Mouse (Mus musculus) heart, postnatal 0 days (tissue): ENCODE measurements around the gene Itm2a. TPM values are rescaled to one million over a fixed set of nuclear protein-coding genes. Genes with fewer than 3 reads are reported as not detected.

Experiments
- ATAC-seq: fragments of 200-750 bp; cut with Nextera tagmentation; 2 replicates; pipeline ENCODE4 v1.8.0; 2017; ENCODE audit warnings: low read depth, moderate number of reproducible peaks, moderate library complexity; ENCODE audit not compliant: insufficient read depth
- DNase-seq: peaks from one replicate; pipeline ENCODE4 v3.0.0-alpha.2; 2016; ENCODE audit warnings: low spot score
- H3K27ac ChIP-seq: fragments of 300-500 bp; sonication (generic); 2 replicates; pipeline ENCODE4 v1.5.1; 2014; ENCODE audit warnings: low read depth, mild to moderate bottlenecking
- H3K27me3 ChIP-seq: fragments of 300-500 bp; sonication (generic); 2 replicates; pipeline ENCODE4 v1.6.1; 2014; ENCODE audit warnings: low read length, mixed read lengths; ENCODE audit not compliant: control insufficient read depth, insufficient read depth
- H3K36me3 ChIP-seq: fragments of 300-500 bp; sonication (generic); replicated peaks from 2 replicates; pipeline ENCODE4 v1.6.1; 2014; ENCODE audit warnings: low read length, mixed read lengths; ENCODE audit not compliant: control insufficient read depth, insufficient read depth
- H3K4me1 ChIP-seq: fragments of 300-500 bp; sonication (generic); 2 replicates; pipeline ENCODE4 v1.6.1; 2014; ENCODE audit warnings: antibody characterized with exemption; ENCODE audit not compliant: control insufficient read depth, insufficient read depth
- H3K4me2 ChIP-seq: fragments of 300-500 bp; sonication (generic); 2 replicates; pipeline ENCODE4 v1.6.1; 2014; ENCODE audit warnings: low read depth, mild to moderate bottlenecking, low read length, moderate library complexity
- H3K4me3 ChIP-seq: fragments of 300-500 bp; sonication (generic); 2 replicates; pipeline ENCODE4 v1.5.1; 2014; ENCODE audit warnings: low read depth, low read length
- H3K9ac ChIP-seq: fragments of 300-500 bp; sonication (generic); replicated peaks from 2 replicates; pipeline ENCODE4 v1.6.1; 2014; ENCODE audit warnings: low read depth, low read length, mixed read lengths
- H3K9me3 ChIP-seq: fragments of 300-500 bp; sonication (generic); replicated peaks from 2 replicates; pipeline ENCODE4 v1.6.1; 2016; ENCODE audit warnings: low read length; ENCODE audit not compliant: control insufficient read depth
- CTCF ChIP-seq: IDR thresholded peaks from 2 replicates; pipeline ENCODE4 v1.5.1; 2016; ENCODE audit warnings: antibody characterized with exemption, control low read depth, low read depth
- EP300 ChIP-seq: IDR thresholded peaks from 2 replicates; pipeline ENCODE4 v1.6.1; 2016; ENCODE audit warnings: antibody characterized with exemption, low read depth
- WGBS: fragments of 180-500 bp; shearing (Covaris S2); extraction: QIAGEN DNeasy Blood & Tissue Kit; methylation state at CpG from one replicate; pipeline ENCODE4 v1.1.7; 2014; 5-methylcytosine and 5-hydroxymethylcytosine counted together
- polyA plus RNA-seq: library from polyadenylated mRNA; unstranded; fragments of >200 nt; fragmentation: Nextera tagmentation; extraction: Ambion mirVana; gene quantifications from 2 replicates; pipeline ENCODE4 v1.2.1, GENCODE M21; 2015
- total RNA-seq: library from RNA; depleted of rRNA; stranded (reverse); fragments of >200 nt; gene quantifications from 2 replicates; pipeline ENCODE4 v1.2.3, GENCODE M21; 2014; ENCODE audit warnings: low replicate concordance; rRNA removed

The Itm2a gene
- total RNA-seq (91.1 and 114 TPM in 2 replicates), polyA plus RNA-seq (229 and 254 TPM in 2 replicates)

DNA sequence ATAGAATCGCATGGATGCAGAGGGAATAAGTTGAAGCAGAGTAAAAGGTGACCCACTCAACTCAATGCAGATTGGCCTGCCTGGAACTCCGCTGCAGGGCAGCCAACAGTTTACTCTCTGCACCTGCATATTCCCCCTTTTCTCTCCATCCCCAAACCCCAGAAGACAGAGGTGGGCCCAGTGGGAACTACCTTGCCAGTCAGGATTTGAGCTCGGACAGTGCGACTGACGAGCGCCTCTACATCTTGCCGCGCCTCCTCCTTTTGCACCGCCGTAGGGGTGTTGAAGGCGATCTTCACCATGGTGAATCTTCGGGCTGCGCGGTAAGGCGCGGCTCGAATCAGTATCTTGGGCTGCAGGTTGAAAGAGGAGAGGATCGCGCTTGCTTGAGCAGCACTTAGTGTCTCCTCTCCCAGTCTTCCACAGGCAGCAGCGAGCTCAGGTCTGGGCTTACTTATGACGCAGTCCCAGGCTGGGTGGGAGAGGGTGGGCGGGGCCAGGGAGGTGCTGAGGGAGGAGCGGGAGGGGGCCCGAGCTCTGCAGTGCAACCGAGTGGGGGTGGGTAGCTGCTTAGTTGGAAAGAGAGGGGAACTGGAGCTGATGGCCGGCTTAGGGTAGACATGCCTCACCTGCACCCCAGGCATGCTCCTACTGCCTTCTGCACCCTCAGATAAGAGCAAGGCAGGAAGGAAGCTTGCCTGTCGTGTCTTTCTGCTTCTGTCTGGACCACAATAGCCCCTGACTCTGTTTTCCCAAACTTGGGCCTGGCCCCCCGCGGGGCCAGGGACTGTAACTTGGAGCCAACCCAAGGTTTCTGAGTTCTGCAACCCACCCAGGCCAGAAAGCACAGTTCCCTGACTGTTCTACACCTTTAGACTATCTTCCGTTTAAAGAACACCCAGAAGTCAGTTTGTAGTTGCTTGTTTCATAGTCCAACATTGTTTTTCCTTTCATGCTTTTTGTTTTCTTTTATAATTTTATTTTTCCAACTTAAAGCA, at the start of gene Itm2a:
Gene Itm2a, minus strand, starts transcription at position 462 of the 998 bp plus-strand sequence.
- peak within 1 kb of the TSS; percentile 55 for H3K9ac ChIP-seq
- H3K27ac ChIP-seq: 0 out of 2 replicates have a peak within 1 kb of the TSS, but pooled peaks have one; percentile 22
- WGBS: 16% methylated on average over 30 of the region's 30 CpGs
- H3K36me3 ChIP-seq: no peaks in the 10 kb centered on the region
- H3K27me3 ChIP-seq: no peaks in the 10 kb centered on the region
- peak within 1 kb of the TSS; percentile 64 for H3K4me3 ChIP-seq
- TF ChIP-seq CTCF: no peak
- no peak for TF ChIP-seq EP300
- ATAC-seq (peak; percentile 82), DNase-seq (peak; percentile 26)
- H3K4me1 ChIP-seq: no peaks in the 10 kb centered on the region
- no peaks in the 10 kb centered on the region for H3K9me3 ChIP-seq
- H3K4me2 ChIP-seq: peak within 1 kb of the TSS; percentile 72

- H3K9me3 ChIP-seq: no peaks in the 10 kb centered on the region
- no peaks in the 10 kb centered on the region for H3K4me1 ChIP-seq
- WGBS: 3% methylated on average over 2 of the region's 2 CpGs
These were observed 32.7 kb upstream of the Itm2a start for GRCm38 (mm10) chrX:107435887-107436286.

GRCm38 (mm10) chrX:107421304-107421703, 18.1 kb upstream of the Itm2a start:
- no peak overlapping the region for H3K4me3 ChIP-seq
- H3K27ac ChIP-seq: no peak overlapping the region
- no peaks in the 10 kb centered on the region for H3K27me3 ChIP-seq
- H3K36me3 ChIP-seq: no peaks in the 10 kb centered on the region
- no peak overlapping the region for H3K4me2 ChIP-seq
- no peaks in the 10 kb centered on the region for H3K4me1 ChIP-seq
- no peak for TF ChIP-seq CTCF
- no peak for TF ChIP-seq EP300
- ATAC-seq: no peak
- WGBS: 62% methylated on average over 2 of the region's 2 CpGs
- DNase-seq: no peak
- no peak overlapping the region for H3K9ac ChIP-seq
- H3K9me3 ChIP-seq: no peaks in the 10 kb centered on the region

More at GRCm38 (mm10) chrX:107435887-107436286, 32.7 kb upstream of the Itm2a start:
- no peak for TF ChIP-seq EP300
- peak; percentile 34 for TF ChIP-seq CTCF
- no peak for ATAC-seq
- Histone ChIP-seq H3K27ac (no peak overlapping the region), H3K4me3 (no peak overlapping the region), H3K9ac (no peak overlapping the region), H3K36me3 (no peaks in the 10 kb centered on the region), H3K27me3 (no peaks in the 10 kb centered on the region), H3K4me2 (no peak overlapping the region)
- DNase-seq: no peak

DNA sequence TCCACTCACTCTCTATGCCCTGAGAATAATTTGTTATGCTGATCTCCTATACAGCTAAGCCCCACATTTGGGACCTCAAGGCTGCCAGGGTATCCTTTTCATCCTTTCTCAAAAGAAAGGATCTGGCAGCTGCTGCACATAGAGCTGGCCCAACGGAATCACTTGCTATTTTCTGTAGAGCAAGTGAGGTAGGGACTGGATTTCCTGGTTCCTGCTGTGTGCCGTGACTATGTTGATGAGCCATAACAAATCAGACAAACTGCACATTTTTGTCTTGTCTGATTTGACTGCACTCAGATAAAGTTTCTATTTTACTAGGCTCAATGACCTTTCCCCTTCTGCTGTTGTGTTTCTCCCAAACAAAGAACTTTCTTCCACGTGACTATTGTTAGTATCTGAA, 14.2 kb upstream of the Itm2a start:
- Histone ChIP-seq H3K4me3 (no peak overlapping the region), H3K27ac (no peak overlapping the region), H3K4me2 (no peak overlapping the region), H3K27me3 (no peaks in the 10 kb centered on the region), H3K4me1 (no peaks in the 10 kb centered on the region), H3K36me3 (no peaks in the 10 kb centered on the region), H3K9me3 (no peaks in the 10 kb centered on the region), H3K9ac (no peak overlapping the region)
- DNase-seq (no peak), ATAC-seq (no peak)
- TF ChIP-seq EP300 (no peak), CTCF (no peak)
- 58% methylated on average over 3 of the region's 3 CpGs for WGBS

- no peak overlapping the region for H3K4me2 ChIP-seq
- no peak overlapping the region for H3K4me3 ChIP-seq
- H3K27me3 ChIP-seq: no peaks in the 10 kb centered on the region
- DNase-seq (no peak), ATAC-seq (no peak)
- H3K9ac ChIP-seq: no peak overlapping the region
- 63% methylated on average over 1 of the region's 1 CpGs for WGBS
- no peaks in the 10 kb centered on the region for H3K9me3 ChIP-seq
- TF ChIP-seq CTCF: no peak
- TF ChIP-seq EP300: no peak
- H3K4me1 ChIP-seq: no peaks in the 10 kb centered on the region
- H3K27ac ChIP-seq: no peak overlapping the region
- no peaks in the 10 kb centered on the region for H3K36me3 ChIP-seq
These were observed 12.8 kb upstream of the Itm2a start for GRCm38 (mm10) chrX:107415999-107416398.
